Mouse (Mus musculus): ENCODE results near the gene Stxbp3.
A peak's percentile ranks its signal among the peaks of the same experiment; 100 is the strongest.

The Stxbp3 gene

GRCm38 (mm10) chr3:108763691-108764090 lies 76.6 kb downstream of the Stxbp3 start:
- no peak for DNase-seq (ENCODE audit: low read depth)

DNA sequence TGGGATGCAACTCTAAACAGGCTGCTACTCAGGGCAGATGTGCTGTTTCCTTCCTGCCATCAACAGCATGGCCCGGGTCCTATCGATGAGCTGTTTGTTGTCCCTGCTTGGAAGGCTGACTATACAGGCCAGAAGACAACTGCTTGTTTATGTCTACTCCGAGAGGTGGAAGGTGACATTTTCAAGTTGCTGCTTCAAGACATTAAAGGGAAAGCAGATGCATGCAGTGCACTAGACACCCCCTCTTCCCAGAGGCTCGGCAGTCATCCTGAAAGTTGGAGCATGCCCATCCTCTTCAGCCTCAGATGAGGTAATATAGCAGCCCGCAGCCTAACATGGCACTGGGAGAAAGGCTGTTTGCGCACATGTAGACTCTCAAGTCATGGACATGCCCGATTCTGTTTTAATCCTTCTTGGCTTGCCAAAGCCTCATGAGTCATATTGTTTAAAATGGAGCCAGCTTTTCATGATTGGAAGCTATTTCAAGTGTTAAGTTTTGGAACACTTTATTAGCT lies 77.7 kb downstream of the Stxbp3 start:
- no peak for DNase-seq (ENCODE audit: low read depth)

DNA sequence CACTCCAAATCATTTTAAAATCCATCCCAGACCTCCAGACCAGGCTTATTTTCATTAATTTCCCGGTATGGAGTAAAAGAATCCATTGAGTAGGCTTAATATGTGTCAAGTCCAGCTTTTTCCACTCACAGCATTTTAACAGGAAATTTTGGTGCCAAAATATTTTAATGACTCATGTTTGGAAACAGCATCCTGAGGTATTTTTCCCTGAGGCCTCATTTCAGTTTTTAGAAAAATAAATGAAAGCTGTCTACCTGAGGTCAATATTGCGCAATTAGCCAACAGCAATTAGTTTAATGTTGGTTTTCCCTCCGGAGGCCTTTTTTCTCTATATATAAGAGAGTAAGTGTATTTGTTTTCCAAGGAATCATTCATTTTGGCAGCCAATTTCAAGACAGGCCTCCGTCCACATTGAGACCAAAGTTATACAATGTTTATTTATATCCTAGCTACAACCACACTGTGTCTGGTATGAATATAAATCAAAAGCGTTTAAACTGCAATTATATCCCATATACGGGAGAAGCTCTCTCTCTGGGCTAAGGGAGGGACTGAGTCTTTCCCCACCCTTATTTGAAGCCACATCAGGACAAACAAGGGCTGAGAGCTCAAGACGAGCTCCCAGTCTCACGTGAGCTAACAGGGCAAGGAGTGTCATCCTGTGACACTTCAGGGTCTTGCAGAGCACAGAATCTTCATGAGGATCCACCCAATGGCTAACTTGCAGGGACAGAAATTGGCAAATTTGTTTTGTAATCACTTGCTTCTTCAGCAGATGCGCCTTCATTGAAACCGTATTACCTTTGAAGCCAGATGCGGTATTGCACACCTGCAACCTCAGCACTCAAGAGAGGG lies 80.5 kb downstream of the Stxbp3 start:
- no peak for DNase-seq (ENCODE audit: low read depth)

DNA sequence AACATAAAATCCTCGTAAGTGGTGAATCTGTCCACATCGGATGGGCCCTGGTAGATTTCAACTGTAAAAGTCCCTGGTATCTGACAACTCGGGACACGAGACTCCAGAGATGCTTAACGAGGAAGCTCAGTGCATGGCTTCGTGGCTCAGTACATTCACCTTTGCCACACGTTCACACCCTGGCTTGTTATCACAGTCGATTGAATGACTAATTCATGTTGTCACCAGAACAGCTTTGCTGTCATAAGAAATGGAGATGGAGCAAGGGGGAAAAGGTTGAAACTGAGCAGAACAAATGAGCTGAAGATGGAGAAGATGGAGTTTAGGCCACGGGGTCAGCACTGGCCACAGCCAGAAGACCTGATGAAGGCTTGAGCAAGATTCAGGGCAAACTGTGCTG lies 82.8 kb downstream of the Stxbp3 start:
- no peak for DNase-seq (ENCODE audit: low read depth)

DNA sequence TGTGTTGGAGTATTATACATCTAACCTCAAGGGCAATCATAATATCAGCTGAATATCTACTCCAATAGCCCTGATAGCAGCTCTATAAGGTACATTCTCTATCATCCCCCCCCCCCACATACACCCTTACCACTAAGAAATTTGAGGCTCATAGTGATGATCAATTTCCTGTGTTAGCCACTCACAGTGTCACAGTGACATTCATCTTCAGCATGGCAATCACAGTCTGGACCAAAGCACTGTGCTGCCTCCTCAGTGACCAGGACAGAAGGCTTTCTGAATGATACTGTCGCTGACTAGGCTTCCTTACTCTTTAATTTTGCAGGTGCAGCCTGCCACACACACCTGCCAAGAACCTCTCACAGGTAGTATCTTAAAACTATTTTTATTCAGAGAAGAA lies 84.2 kb downstream of the Stxbp3 start:
- no peak for DNase-seq (ENCODE audit: low read depth)

GRCm38 (mm10) chr3:108755542-108755941 lies 84.8 kb downstream of the Stxbp3 start:
- no peak for DNase-seq (ENCODE audit: low read depth)

DNA sequence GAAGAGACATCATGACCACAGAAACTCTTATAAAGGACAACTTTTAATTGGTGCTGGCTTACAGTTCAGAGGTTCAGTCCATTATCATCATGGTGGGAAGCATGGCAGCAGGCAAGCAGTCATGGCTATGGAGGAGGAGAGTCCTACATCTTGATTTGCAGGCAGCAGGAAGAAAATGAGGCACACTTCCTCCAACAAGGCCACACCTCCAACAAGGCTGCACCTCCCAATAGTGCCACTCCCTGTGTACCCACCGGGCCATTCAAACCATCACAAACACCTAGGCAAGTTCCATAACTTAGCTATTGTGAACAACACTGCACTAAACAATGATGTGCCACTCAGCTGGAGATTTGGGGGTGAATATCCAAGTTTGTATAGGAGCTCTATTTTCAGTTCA lies 85.8 kb downstream of the Stxbp3 start:
- no peak for DNase-seq (ENCODE audit: low read depth)

- no peak for DNase-seq (ENCODE audit: low read depth)
These were observed 88.6 kb downstream of the Stxbp3 start for GRCm38 (mm10) chr3:108751691-108752090.

DNA sequence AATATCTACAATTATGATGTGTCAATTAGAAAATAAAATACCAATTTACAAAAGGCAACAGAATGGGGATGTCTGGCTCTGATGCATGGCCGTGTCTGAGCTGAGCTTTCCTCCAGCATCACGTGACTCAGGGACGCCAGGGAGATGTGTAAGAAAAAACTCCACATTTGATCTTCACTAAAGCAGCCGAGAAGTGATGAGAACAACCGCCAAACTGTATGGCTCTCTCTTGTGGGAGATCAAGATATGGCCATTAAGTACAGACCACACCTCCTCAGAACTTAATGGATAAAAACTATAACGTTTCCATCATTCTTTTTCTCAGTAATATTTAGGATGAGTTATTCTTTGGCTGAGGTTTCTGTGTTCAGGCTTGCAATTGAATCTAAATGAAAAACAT lies 89.3 kb downstream of the Stxbp3 start:
- DNase-seq (ENCODE audit: low read depth): peak; percentile 65

DNA sequence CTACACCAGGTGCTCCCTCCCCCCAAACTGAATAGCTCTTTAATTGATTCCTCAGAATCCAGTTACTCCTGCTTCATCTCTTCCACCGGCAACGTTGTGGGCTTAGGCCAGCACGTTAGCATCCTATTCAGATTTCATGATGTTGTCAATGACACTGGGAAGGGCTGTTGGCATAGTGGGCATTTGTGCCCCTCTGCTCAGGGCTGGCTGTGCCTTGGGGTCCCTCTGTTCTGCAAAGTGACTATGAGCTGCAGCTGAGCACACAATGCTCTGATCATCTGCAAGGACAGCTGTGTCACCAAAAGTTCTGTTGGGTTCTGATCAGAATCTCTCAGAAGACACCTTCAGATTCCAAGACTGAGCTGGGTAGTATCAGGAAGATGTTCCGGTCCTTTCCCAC lies 96.3 kb downstream of the Stxbp3 start:
- no peak for DNase-seq (ENCODE audit: low read depth)
